Mouse (Mus musculus): ENCODE measurements at regions not wholly inside any gene's neighbourhood (a gene's known extent, or its start where the extent isn't known, plus 50 kb on each side); places are given as distances from the start of the nearest gene placed in this dataset.

- in situ Hi-C loops (cut with MboI; ENCODE audit: low pct_unique_long_range_greater_than_20kb), result no loop called here
- no peak for DNase-seq (ENCODE audit: low read depth, low spot score)
- no peak for TF ChIP-seq CTCF (IDR thresholded peaks at IDR 0.05)
- peaks cover 2% of the 10 kb centered on the region for H3K27me3 ChIP-seq
- ChIA-PET POLR2A (no interaction called here), CTCF (no interaction called here)
- ATAC-seq, result no peak
Measured at GRCm38 (mm10) chr2:48223084-48223799, 590.7 kb upstream of the Acvr2a start.

DNA sequence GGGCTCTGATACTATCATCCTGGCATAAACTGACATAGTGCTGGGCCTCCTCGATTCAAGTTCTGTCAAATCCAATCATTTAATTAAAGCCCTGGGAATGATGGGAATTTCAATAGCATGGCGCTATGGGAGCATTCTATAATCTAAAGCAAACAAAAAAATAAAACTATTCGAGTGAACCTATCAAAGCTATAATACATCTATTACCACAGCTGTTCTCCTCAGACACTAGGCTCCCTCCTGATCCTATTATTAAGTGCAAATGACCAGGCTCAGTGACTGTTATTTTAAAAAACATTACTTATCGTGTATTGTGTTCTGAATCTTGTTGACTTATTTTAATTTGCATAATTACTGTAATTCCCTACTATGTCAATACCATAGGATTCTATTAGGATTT is 563.7 kb upstream of the Acvr2a start:
- H3K27me3 ChIP-seq, result no peaks in the 10 kb centered on the region
- no peak for TF ChIP-seq CTCF (IDR thresholded peaks at IDR 0.05)
- no peak for DNase-seq (ENCODE audit: low read depth, low spot score)
- in situ Hi-C loops (cut with MboI; ENCODE audit: low pct_unique_long_range_greater_than_20kb), result no loop called here
- POLR2A ChIA-PET, result no interaction called here
- no peak for ATAC-seq
- CTCF ChIA-PET, result no interaction called here

- POLR2A ChIA-PET, result no interaction called here
- H3K27me3 ChIP-seq, result peaks cover 12% of the 10 kb centered on the region
- no peak for DNase-seq (ENCODE audit: low read depth, low spot score)
- in situ Hi-C loops (cut with MboI; ENCODE audit: low pct_unique_long_range_greater_than_20kb), result no loop called here
- no peak for TF ChIP-seq CTCF (IDR thresholded peaks at IDR 0.05)
- ATAC-seq, result no peak
- CTCF ChIA-PET, result no interaction called here
Measured at GRCm38 (mm10) chr2:48260299-48260698, 553.6 kb upstream of the Acvr2a start.
